Mouse (Mus musculus): ENCODE measurements around the gene Coro6. TPM values are rescaled to one million over a fixed set of nuclear protein-coding genes. Genes with fewer than 3 reads are reported as not detected.

Coro6 gene
- polyA plus RNA-seq (2012; rRNA removed) = 1.3 and 1.6 TPM in 2 replicates

DNA sequence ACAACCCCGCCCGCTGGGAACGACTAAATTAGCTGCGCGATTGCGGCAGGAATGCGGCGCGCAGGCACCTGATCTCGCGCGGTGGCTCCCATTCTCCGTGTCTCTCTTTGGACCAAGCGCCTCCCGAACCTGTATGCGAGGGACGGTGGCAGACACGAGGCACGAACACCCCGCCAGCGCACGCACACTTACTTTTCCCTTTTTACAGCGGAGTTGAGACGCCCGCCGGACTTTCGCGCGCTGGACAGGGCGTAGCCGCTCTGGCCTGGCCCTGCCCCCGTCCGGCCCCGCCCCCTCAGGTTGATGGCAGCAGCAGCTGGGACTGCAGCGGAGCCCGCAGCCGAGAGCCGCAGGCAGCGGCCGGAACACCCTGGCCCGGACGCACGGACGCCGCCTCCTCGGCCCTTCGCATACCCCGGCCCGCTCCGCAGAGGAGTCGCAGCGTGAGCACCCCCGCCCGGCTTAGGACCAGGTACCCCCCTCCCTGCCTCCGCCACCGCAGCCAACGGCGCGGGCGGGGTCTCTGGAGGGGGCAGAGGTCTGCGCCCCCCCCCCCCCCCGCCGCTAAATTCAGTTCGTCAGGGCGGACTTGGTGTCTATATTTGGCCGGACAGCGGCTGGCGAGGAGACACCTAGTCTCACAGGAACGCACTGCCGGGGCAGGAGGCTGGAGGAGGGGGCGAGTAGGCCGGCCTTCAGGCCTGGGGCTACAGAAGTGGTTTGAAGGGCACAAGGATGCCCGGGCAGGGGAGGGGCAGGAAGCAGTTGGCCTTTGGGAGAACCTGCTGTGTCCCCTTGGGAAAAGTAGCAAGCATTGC, at the start of gene Coro6:
Gene Coro6, plus strand, starts transcription at position 129 of the 818 bp plus-strand sequence.

DNA sequence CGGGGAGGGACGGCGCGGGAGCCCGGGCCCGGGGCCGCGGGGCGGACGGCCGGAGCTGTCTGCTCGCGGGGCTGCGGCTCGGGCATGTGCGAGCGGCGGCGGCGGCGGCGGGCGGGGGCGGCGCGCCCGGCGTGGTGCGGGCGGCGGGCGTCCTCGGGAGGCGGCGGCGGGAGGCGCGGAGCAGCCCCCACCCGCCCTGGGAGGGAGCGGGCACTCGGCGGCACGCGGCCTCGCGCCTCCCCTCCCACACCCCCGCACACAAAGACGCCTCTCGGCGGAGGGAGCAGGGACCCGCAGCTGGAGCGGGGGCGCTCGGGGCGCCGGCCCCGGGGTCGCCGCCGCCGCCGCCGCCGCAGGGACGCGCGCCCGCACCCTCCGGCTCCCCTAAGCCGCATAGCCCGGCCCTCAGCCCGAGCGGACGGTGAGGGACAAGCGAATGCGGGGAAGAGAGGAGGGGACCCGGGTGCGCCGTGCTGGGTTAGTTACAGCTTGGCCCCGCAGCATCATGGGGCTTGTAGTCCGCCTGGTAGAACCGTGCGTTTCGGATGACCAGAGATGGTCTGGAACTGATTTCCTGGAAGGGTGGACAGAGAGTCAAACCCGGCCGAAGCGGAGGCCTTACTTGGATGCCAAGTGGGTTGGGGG, 27.5 kb downstream of the Coro6 start, which contains the start of gene Ankrd13b:
Gene Ankrd13b, minus strand, starts transcription at position 88 of the 645 bp plus-strand sequence.

GRCm38 (mm10) chr11:77493512-77494343, 31.5 kb downstream of the Coro6 start, which contains the start of gene Git1:
Git1 (plus strand) TSS chr11:77493562.

GRCm38 (mm10) chr11:77514832-77515636, 52.8 kb downstream of the Coro6 start, which contains the start of gene Abhd15:
Abhd15 (plus strand) TSS chr11:77515121.

GRCm38 (mm10) chr11:77515637-77516552, 53.7 kb downstream of the Coro6 start, which contains the start of gene Trp53i13:
Trp53i13 (minus strand) TSS chr11:77515980.

GRCm38 (mm10) chr11:77519043-77519442, 56.8 kb downstream of the Coro6 start, which contains the start of gene Gm10392:
Gm10392 (minus strand) TSS chr11:77519198.

Other genes with a start within 250 kb of the Coro6 start
- gene Ssh2, start 246.1 kb upstream of the Coro6 start, polyA plus RNA-seq (2012; rRNA removed) = 6.1 and 6.4 TPM in 2 replicates
- 36.9 and 37.0 TPM in 2 replicates for gene Ankrd13b, start 27.3 kb downstream of the Coro6 start, polyA plus RNA-seq (2012; rRNA removed)
- gene Git1, start 31.2 kb downstream of the Coro6 start, polyA plus RNA-seq (2012; rRNA removed) = 84.9 and 92.0 TPM in 2 replicates
- 2.2 and 2.5 TPM in 2 replicates for gene Abhd15, start 52.7 kb downstream of the Coro6 start, polyA plus RNA-seq (2012; rRNA removed)
- 24.3 and 28.4 TPM in 2 replicates for gene Trp53i13, start 53.6 kb downstream of the Coro6 start, polyA plus RNA-seq (2012; rRNA removed)
- gene Gm10392, start 56.8 kb downstream of the Coro6 start, polyA plus RNA-seq (2012; rRNA removed) = not detected in 2 replicates
- 2.3 and 2.4 TPM in 2 replicates for gene Taok1, start 145.4 kb downstream of the Coro6 start, polyA plus RNA-seq (2012; rRNA removed)
- gene Nufip2, start 223.7 kb downstream of the Coro6 start, polyA plus RNA-seq (2012; rRNA removed) = 10.1 and 12.6 TPM in 2 replicates

All from colon, adult 2 months (tissue).